Comparison of ENCODE assay signal across 8 mouse cellular contexts in genomic region chr19:7164820-7165323, GRCm38 (mm10). TPM values are rescaled to one million over a fixed set of nuclear protein-coding genes. Genes with fewer than 3 reads are reported as not detected.
DNase-seq lines count a peak whose midpoint lies in the region; ATAC-seq and TF ChIP-seq lines count a peak whose summit lies in the region.

No protein-coding gene starts in this region.

- peaks cover 32% of the 10 kb centered on the region for H3K4me1 ChIP-seq in lung, embryonic 15.5 days
- H3K4me1 ChIP-seq in lung, adult 2 months (ENCODE audit: control insufficient read depth, insufficient read depth, low read length), result no peaks in the 10 kb centered on the region
- H3K4me1 ChIP-seq in hindbrain, embryonic 13.5 days (replicated peaks), result peaks cover 53% of the 10 kb centered on the region
- peaks cover 43% of the 10 kb centered on the region for H3K4me1 ChIP-seq in midbrain, embryonic 13.5 days (replicated peaks)

- DNase-seq in adrenal gland, adult 2 months, result peak; percentile 43
- DNase-seq in adrenal gland, postnatal 10 days, result no peak
- DNase-seq in lung, adult 2 months, result no peak
- DNase-seq in thymus, postnatal 25 days, result peak; percentile 72
- DNase-seq in layer of hippocampus, adult 8-10 months (ENCODE audit: low spot score in 2 of 2), result no peak

- H3K9ac ChIP-seq in lung, embryonic 15.5 days, result peak overlapping the region; percentile 50; the same call in 1 of the 2 replicates
- H3K9ac ChIP-seq in hindbrain, embryonic 13.5 days, result peak overlapping the region; percentile 87
- H3K9ac ChIP-seq in midbrain, embryonic 13.5 days (replicated peaks), result peak overlapping the region; percentile 88

- H3K36me3 ChIP-seq in lung, embryonic 15.5 days, result no peaks in the 10 kb centered on the region
- no peaks in the 10 kb centered on the region for H3K36me3 ChIP-seq in hindbrain, embryonic 13.5 days
- no peaks in the 10 kb centered on the region for H3K36me3 ChIP-seq in midbrain, embryonic 13.5 days

- peak overlapping the region; percentile 62 for H3K4me3 ChIP-seq in lung, embryonic 15.5 days
- H3K4me3 ChIP-seq in lung, adult 2 months (replicated peaks; ENCODE audit: extremely low read depth, low read depth, low read length), result no peak overlapping the region
- peak overlapping the region; percentile 78 for H3K4me3 ChIP-seq in hindbrain, embryonic 13.5 days
- peak overlapping the region; percentile 82 for H3K4me3 ChIP-seq in midbrain, embryonic 13.5 days (replicated peaks)

- no peak overlapping the region for H3K27ac ChIP-seq in lung, embryonic 15.5 days
- H3K27ac ChIP-seq in hindbrain, embryonic 13.5 days, result peak overlapping the region; percentile 62; the same call in 1 of the 2 replicates
- H3K27ac ChIP-seq in midbrain, embryonic 13.5 days, result peak overlapping the region; percentile 35; the same call in 1 of the 2 replicates

- ATAC-seq in lung, embryonic 15.5 days (ENCODE audit: borderline replicate concordance, extremely low read depth, low FRiP score, low TSS enrichment), result no peak
- ATAC-seq in hindbrain, embryonic 13.5 days (ENCODE audit: low FRiP score), result 0 out of 2 replicates have a peak, but pooled peaks have one; percentile 19
- peak; percentile 22 for ATAC-seq in midbrain, embryonic 13.5 days

- under 1% methylated on average over 35 of the region's 35 CpGs for WGBS in lung, embryonic 15.5 days
- WGBS in lung, adult 2 months, result 3% methylated on average over 35 of the region's 35 CpGs
- 1% methylated on average over 35 of the region's 35 CpGs for WGBS in hindbrain, embryonic 13.5 days
- under 1% methylated on average over 33 of the region's 35 CpGs for WGBS in midbrain, embryonic 13.5 days

- no peak for TF ChIP-seq CTCF in lung, adult 2 months (IDR thresholded peaks at IDR 0.05; ENCODE audit: insufficient read depth, low read length)

- H3K4me2 ChIP-seq in lung, embryonic 15.5 days, result peak overlapping the region; percentile 100
- H3K4me2 ChIP-seq in hindbrain, embryonic 13.5 days, result peak overlapping the region; percentile 93
- peak overlapping the region; percentile 95 for H3K4me2 ChIP-seq in midbrain, embryonic 13.5 days (replicated peaks)

- no peaks in the 10 kb centered on the region for H3K9me3 ChIP-seq in lung, embryonic 15.5 days
- no peaks in the 10 kb centered on the region for H3K9me3 ChIP-seq in hindbrain, embryonic 13.5 days
- H3K9me3 ChIP-seq in midbrain, embryonic 13.5 days, result no peaks in the 10 kb centered on the region

- H3K27me3 ChIP-seq in lung, embryonic 15.5 days, result peaks cover 74% of the 10 kb centered on the region
- H3K27me3 ChIP-seq in hindbrain, embryonic 13.5 days, result peaks cover 73% of the 10 kb centered on the region
- H3K27me3 ChIP-seq in midbrain, embryonic 13.5 days, result peaks cover 71% of the 10 kb centered on the region

- no peak for TF ChIP-seq POLR2A in lung, adult 2 months (IDR thresholded peaks at IDR 0.05; ENCODE audit: borderline replicate concordance, extremely low read depth, low read depth, low read length)

RNA-seq across cellular contexts. Expression of gene Otub1, which starts 41.2 kb away (rescaled TPM):
- total RNA-seq in adrenal gland, adult 2 months (2021), result 100 to 1,000 TPM; 130 to 138 TPM
- polyA plus RNA-seq in adrenal gland, adult 2 months (2012; rRNA removed), result 139 and 141 TPM in 2 replicates
- 100 to 1,000 TPM; 104 to 105 TPM for total RNA-seq in adrenal gland, postnatal 10 days (2021)
- polyA plus RNA-seq in lung, embryonic 15.5 days (2015; fragmentation: Nextera tagmentation; extraction: Ambion mirVana), result 188 and 194 TPM in 2 replicates
- 74.5 and 82.0 TPM in 2 replicates for polyA plus RNA-seq in lung, adult 2 months (2012; rRNA removed)
- polyA plus RNA-seq in hindbrain, embryonic 13.5 days (2015; fragmentation: Nextera tagmentation; extraction: Ambion mirVana), result 233 and 250 TPM in 2 replicates
- polyA plus RNA-seq in midbrain, embryonic 13.5 days (2015; fragmentation: Nextera tagmentation; extraction: Ambion mirVana), result 247 and 260 TPM in 2 replicates
- total RNA-seq in layer of hippocampus, adult 8-10 months (2022), result 100 to 1,000 TPM; 277 to 297 (median 291) TPM

RNA-seq across cellular contexts. Expression of gene Cox8a, which starts 52.5 kb away (rescaled TPM):
- 1,000 to 10,000 TPM; 1,087 to 1,191 TPM for total RNA-seq in adrenal gland, adult 2 months (2021)
- polyA plus RNA-seq in adrenal gland, adult 2 months (2012; rRNA removed), result 2,774 and 3,841 TPM in 2 replicates
- 1,000 to 10,000 TPM; 1,477 to 1,649 TPM for total RNA-seq in adrenal gland, postnatal 10 days (2021)
- 793 and 848 TPM in 2 replicates for polyA plus RNA-seq in lung, embryonic 15.5 days (2015; fragmentation: Nextera tagmentation; extraction: Ambion mirVana)
- polyA plus RNA-seq in lung, adult 2 months (2012; rRNA removed), result 984 and 1,290 TPM in 2 replicates
- 881 and 924 TPM in 2 replicates for polyA plus RNA-seq in hindbrain, embryonic 13.5 days (2015; fragmentation: Nextera tagmentation; extraction: Ambion mirVana)
- polyA plus RNA-seq in midbrain, embryonic 13.5 days (2015; fragmentation: Nextera tagmentation; extraction: Ambion mirVana), result 750 and 771 TPM in 2 replicates
- total RNA-seq in layer of hippocampus, adult 8-10 months (2022), result 1,000 to 10,000 TPM; 1,017 to 1,089 (median 1,062) TPM

RNA-seq across cellular contexts. Expression of gene Flrt1, which starts 59.3 kb away (rescaled TPM):
- total RNA-seq in adrenal gland, adult 2 months (2021), result 1 to 10 TPM; 2.1 to 9.2 TPM
- polyA plus RNA-seq in adrenal gland, adult 2 months (2012; rRNA removed), result 0.79 and 2.9 TPM in 2 replicates
- 1 to 10 TPM; 1.1 to 2.0 TPM for total RNA-seq in adrenal gland, postnatal 10 days (2021)
- 0.91 and 1.4 TPM in 2 replicates for polyA plus RNA-seq in lung, embryonic 15.5 days (2015; fragmentation: Nextera tagmentation; extraction: Ambion mirVana)
- polyA plus RNA-seq in lung, adult 2 months (2012; rRNA removed), result 0.29 and 0.40 TPM in 2 replicates
- 7.1 and 8.1 TPM in 2 replicates for polyA plus RNA-seq in hindbrain, embryonic 13.5 days (2015; fragmentation: Nextera tagmentation; extraction: Ambion mirVana)
- polyA plus RNA-seq in midbrain, embryonic 13.5 days (2015; fragmentation: Nextera tagmentation; extraction: Ambion mirVana), result 8.3 and 9.2 TPM in 2 replicates
- total RNA-seq in layer of hippocampus, adult 8-10 months (2022), result 10 to 100 TPM; 18.9 to 23.5 (median 21.5) TPM

Comparison
In these comparisons a context has a peak if more than half of its experiments do, and no peak if none do; other contexts are left out.
1. DNase-seq: peak in adrenal gland, adult 2 months (single experiment) and thymus, postnatal 25 days (single experiment); none in adrenal gland, postnatal 10 days (single experiment), lung, adult 2 months (single experiment) and layer of hippocampus, adult 8-10 months (0 of 2).
2. Peak in every context shown above with its lines, with median percentiles within 50 percentile points of each other: H3K4me2 ChIP-seq and H3K9ac ChIP-seq.